Mouse (Mus musculus) brain, embryonic 14.5 days (tissue): ENCODE data around the gene Taar7d. TPM values are rescaled to one million over a fixed set of nuclear protein-coding genes. Genes with fewer than 3 reads are reported as not detected.
"Not testable (repeated sequence)": the region's sequence is repeated elsewhere in the genome, so short reads cannot be mapped to it uniquely, and the experiment has no call there.

ENCODE experiments used
- DNase-seq: peaks from one replicate; pipeline ENCODE4 v3.0.0-alpha.2; 2011; ENCODE audit warnings: low read depth
- CTCF ChIP-seq: fragments of 200-500 bp; IDR thresholded peaks from 2 replicates; pipeline ENCODE4 v1.5.1; 2012; ENCODE audit warnings: inconsistent platforms, mild to moderate bottlenecking, moderate library complexity, borderline replicate concordance; ENCODE audit not compliant: insufficient read depth, insufficient read length; ENCODE audit errors: extremely low read depth
- POLR2A ChIP-seq: fragments of 200-500 bp; IDR thresholded peaks from 2 replicates; pipeline ENCODE4 v1.6.1; 2012; ENCODE audit warnings: mild to moderate bottlenecking, inconsistent platforms, borderline replicate concordance; ENCODE audit not compliant: poor library complexity, insufficient read depth, insufficient read length, severe bottlenecking; ENCODE audit errors: extremely low read depth
- polyA plus RNA-seq: library from polyadenylated mRNA; depleted of rRNA; stranded (reverse); fragments of >200 nt; gene quantifications from 2 replicates; pipeline ENCODE4 v1.2.3, GENCODE M21; 2012; rRNA removed

Taar7d gene
- polyA plus RNA-seq, 1 experiment = not detected

DNA sequence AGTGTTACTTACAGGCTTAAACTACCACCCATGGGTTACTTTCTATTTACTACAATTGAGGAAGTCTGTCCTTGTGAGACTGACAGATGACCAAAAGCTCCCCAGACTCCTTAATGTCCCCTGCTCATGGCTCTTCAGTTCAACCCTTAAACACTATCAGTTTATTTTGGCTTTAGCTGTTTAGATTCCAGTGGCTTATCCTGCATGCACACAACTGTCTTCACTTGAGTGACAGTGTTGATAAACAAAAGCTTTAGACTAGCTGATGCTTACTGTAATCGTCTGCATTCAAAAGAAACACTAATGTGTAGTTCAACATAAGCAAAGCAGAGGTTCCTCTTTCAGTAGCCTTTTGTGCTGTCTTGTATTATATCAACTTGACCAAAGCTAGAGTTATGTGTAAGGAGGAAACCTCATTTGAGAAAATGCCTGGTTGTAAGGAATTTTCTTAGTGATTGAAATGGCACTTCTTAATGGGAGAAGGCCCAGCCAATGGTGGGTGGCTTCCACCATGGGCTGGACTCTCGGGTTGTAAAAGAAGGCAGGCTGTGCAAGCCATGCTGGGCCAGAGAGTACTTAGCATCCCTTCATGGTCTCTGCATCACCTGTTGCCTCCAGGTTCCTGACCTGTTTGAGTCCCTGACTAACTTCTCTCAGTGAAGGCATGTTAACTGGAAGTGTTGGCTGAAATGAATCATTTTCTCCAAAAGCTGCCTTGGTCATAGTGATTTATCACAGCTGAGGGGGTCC is 13.3 kb downstream of the Taar7d start:
- TF ChIP-seq POLR2A = no peak
- TF ChIP-seq CTCF = no peak
- no peak for DNase-seq

DNA sequence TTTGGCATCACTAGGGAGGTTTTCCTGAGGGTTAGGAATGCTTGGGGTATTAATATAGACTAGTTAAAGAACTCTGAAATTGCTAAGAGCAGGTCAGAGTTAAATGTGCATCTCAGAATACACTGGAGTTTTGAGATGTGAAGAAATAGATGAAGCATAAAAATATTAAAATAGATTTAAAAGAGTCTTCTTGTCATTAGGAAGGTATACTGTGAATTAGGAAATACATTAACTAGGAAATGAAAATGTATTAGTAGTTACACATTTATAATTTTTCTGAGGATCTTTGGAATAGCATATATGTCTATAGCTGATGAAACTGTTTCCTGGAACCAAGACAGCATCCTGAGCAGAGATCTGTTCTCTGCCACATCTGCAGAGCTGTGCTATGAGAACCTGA is 22.2 kb downstream of the Taar7d start, which contains the start of gene Taar7f:
Gene Taar7f, plus strand, starts transcription at position 301 of the 400 bp plus-strand sequence.
- TF ChIP-seq POLR2A (no peak), CTCF (no peak)
- no peak for DNase-seq

DNA sequence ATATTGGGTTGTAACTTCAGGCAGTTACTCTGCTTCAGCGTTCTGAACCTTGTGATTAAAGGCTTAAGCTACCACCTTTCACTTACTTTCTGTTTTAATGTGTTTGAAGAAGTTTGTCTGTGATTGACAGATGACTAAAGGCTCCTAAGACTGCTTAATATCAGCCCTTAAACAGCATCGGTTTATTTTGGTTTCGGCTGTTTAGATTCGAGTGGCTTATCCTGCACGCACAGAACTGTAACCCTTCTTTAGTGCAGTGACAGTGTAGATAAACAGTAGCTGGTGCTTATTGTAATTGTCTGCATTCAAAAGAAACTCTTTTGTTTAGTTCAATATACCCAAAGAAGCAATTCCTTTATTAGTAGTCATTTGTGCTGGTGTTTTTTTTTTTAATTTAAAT is 25.0 kb downstream of the Taar7d start:
- no peak for TF ChIP-seq POLR2A
- TF ChIP-seq CTCF = no peak
- no peak for DNase-seq

DNA sequence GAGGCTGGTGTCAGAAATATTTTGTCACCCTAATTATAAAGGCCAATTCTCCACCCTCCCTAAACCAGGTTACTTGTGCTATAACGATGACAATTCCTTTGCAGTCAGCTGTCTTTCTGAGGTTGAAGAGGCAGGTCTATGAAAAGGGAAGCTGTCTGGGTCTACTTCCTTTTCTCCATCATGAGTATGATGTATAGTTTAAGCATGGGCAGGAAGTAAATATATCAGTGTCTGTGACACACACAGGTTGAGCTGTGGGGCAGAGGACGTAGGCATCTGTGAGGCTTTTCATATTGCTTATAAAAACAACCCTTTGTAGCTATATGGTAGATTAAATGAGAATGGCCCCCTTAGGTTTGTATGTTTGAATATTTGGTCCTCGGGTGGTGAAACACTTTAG is 32.0 kb downstream of the Taar7d start:
- DNase-seq = no peak
- no peak for TF ChIP-seq CTCF
- TF ChIP-seq POLR2A = no peak

DNA sequence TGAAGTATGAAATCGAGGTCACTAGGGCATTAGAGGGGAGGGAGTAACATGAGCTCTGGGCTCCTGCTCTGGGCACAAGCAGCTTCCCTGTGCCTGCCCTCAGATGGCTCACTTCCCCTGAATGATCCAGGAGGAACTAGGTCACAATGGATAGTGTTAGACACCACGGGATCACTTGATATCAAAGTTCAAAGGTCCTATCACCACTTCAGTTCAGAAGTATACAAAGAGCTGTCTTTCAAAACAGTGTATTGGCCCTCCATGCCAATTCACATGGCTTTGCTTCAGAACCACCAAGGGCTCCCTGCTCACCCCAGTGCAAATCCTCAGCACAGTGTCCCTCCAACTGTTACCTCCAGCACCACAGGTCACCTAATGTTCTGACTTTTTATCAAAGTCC is 47.7 kb downstream of the Taar7d start:
- DNase-seq = not testable (repeated sequence)

DNA sequence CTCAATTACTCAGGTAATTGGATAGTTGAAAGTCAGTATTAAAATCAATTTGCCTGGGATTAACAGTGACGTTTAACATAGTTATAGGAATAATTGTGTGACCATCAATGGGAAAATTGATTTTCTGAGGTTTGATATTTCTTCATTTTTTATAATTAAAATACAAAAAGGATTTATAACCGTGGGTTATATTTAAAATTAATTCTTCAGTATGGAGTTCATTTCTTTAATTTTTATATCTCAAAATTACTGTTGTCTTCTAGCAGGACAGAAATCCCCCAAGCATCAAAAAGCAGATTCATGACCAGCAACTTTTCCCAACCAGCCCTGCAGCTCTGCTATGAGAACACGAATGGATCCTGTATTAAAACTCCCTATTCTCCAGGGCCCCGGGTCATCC is 49.2 kb downstream of the Taar7d start, which contains the start of gene Taar8a:
Gene Taar8a, plus strand, starts transcription at position 301 of the 400 bp plus-strand sequence.
- not testable (repeated sequence) for DNase-seq

Other genes starting within 250 kb of the Taar7d start
- gene Rps12, start 239.9 kb upstream of the Taar7d start, polyA plus RNA-seq = 2,858 and 3,479 TPM in 2 replicates
- 25.7 and 28.3 TPM in 2 replicates for gene Slc18b1, start 230.2 kb upstream of the Taar7d start, polyA plus RNA-seq
- 0.04 and 0.10 TPM in 2 replicates for gene Vnn3, start 175.8 kb upstream of the Taar7d start, polyA plus RNA-seq
- 0.14 and 0.15 TPM in 2 replicates for gene Vnn1, start 132.5 kb upstream of the Taar7d start, polyA plus RNA-seq
- not detected in 2 replicates for gene Taar1, start 106.9 kb upstream of the Taar7d start, polyA plus RNA-seq
- 0.08 TPM in 1 of 2 replicates, not detected in the other for gene Taar2, start 88.7 kb upstream of the Taar7d start, polyA plus RNA-seq
- not detected in 2 replicates for gene Taar3, start 77.7 kb upstream of the Taar7d start, polyA plus RNA-seq
- gene Taar4, start 66.7 kb upstream of the Taar7d start, polyA plus RNA-seq = not detected in 2 replicates
- gene Taar5, start 56.5 kb upstream of the Taar7d start, polyA plus RNA-seq = 0.18 TPM in 1 of 2 replicates, not detected in the other
- not detected in 2 replicates for gene Taar6, start 41.6 kb upstream of the Taar7d start, polyA plus RNA-seq
- gene Taar7a, start 33.7 kb upstream of the Taar7d start, polyA plus RNA-seq = not detected in 2 replicates
- gene Taar7b, start 27.3 kb upstream of the Taar7d start, polyA plus RNA-seq = not detected in 2 replicates
- gene Taar7e, start 10.4 kb downstream of the Taar7d start, polyA plus RNA-seq = not detected in 2 replicates
- gene Taar7f, start 22.3 kb downstream of the Taar7d start, polyA plus RNA-seq = not detected in 2 replicates
- not detected in 2 replicates for gene Taar8a, start 49.3 kb downstream of the Taar7d start, polyA plus RNA-seq
- not detected in 2 replicates for gene Taar8b, start 65.1 kb downstream of the Taar7d start, polyA plus RNA-seq
- not detected in 2 replicates for gene Taar8c, start 74.7 kb downstream of the Taar7d start, polyA plus RNA-seq
- gene Taar9, start 82.3 kb downstream of the Taar7d start, polyA plus RNA-seq = not detected in 2 replicates
- gene Stx7, start 122.1 kb downstream of the Taar7d start, polyA plus RNA-seq = 207 and 232 TPM in 2 replicates
- gene Moxd1, start 196.3 kb downstream of the Taar7d start, polyA plus RNA-seq = 2.0 and 5.0 TPM in 2 replicates